Mouse (Mus musculus) forebrain, embryonic 14.5 days (tissue): Measurements from ENCODE around the gene Gm17631. TPM values are rescaled to one million over a fixed set of nuclear protein-coding genes. Genes with fewer than 3 reads are reported as not detected.
"Not testable (repeated sequence)": the region's sequence is repeated elsewhere in the genome, so short reads cannot be mapped to it uniquely, and the experiment has no call there.

Experiments
- ATAC-seq: fragments of 200-750 bp; cut with Nextera tagmentation; 2 replicates; pipeline ENCODE4 v1.8.0; 2017; ENCODE audit warnings: mild to moderate bottlenecking, moderate library complexity
- DNase-seq: peaks from one replicate; pipeline ENCODE4 v3.0.0-alpha.2; 2015; ENCODE audit warnings: low spot score
- H3K27ac ChIP-seq: fragments of 300-500 bp; sonication (generic); 2 replicates; pipeline ENCODE4 v1.5.1; 2014; ENCODE audit warnings: low read depth, mild to moderate bottlenecking, control low read depth, low read length, moderate library complexity
- H3K27me3 ChIP-seq: fragments of 300-500 bp; sonication (generic); replicated peaks from 2 replicates; pipeline ENCODE4 v1.6.1; 2014; ENCODE audit warnings: low read length, control low read depth, mixed read lengths; ENCODE audit not compliant: control insufficient read depth, insufficient read depth
- H3K36me3 ChIP-seq: fragments of 300-500 bp; sonication (generic); 2 replicates; pipeline ENCODE4 v1.6.1; 2014; ENCODE audit warnings: low read length, control low read depth; ENCODE audit not compliant: control insufficient read depth, insufficient read depth
- H3K4me1 ChIP-seq: fragments of 300-500 bp; sonication (generic); 2 replicates; pipeline ENCODE4 v1.6.1; 2014; ENCODE audit warnings: antibody characterized with exemption, low read length, control low read depth; ENCODE audit not compliant: control insufficient read depth, insufficient read depth
- H3K4me2 ChIP-seq: fragments of 300-500 bp; sonication (generic); 2 replicates; pipeline ENCODE4 v1.6.1; 2014; ENCODE audit warnings: mild to moderate bottlenecking, control low read depth, low read length
- H3K4me3 ChIP-seq: fragments of 300-500 bp; sonication (generic); 2 replicates; pipeline ENCODE4 v1.5.1; 2014; ENCODE audit warnings: low read depth, low read length, control low read depth
- H3K9ac ChIP-seq: fragments of 300-500 bp; sonication (generic); 2 replicates; pipeline ENCODE4 v1.6.1; 2014; ENCODE audit warnings: mild to moderate bottlenecking, low read length, control low read depth, moderate library complexity
- H3K9me3 ChIP-seq: fragments of 300-500 bp; sonication (generic); replicated peaks from 2 replicates; pipeline ENCODE4 v1.6.1; 2016; ENCODE audit warnings: low read length, control low read depth, mixed read lengths; ENCODE audit not compliant: control insufficient read depth
- WGBS: fragments of 180-500 bp; shearing (Covaris S2); extraction: QIAGEN DNeasy Blood & Tissue Kit; methylation state at CpG from one replicate; pipeline ENCODE4 v1.1.7; 2014; 5-methylcytosine and 5-hydroxymethylcytosine counted together
- polyA plus RNA-seq: library from polyadenylated mRNA; unstranded; fragments of >200 nt; fragmentation: Nextera tagmentation; extraction: Ambion mirVana; gene quantifications from 2 replicates; pipeline ENCODE4 v1.2.1, GENCODE M21; 2014

The Gm17631 gene
- not detected in 2 replicates for polyA plus RNA-seq

DNA sequence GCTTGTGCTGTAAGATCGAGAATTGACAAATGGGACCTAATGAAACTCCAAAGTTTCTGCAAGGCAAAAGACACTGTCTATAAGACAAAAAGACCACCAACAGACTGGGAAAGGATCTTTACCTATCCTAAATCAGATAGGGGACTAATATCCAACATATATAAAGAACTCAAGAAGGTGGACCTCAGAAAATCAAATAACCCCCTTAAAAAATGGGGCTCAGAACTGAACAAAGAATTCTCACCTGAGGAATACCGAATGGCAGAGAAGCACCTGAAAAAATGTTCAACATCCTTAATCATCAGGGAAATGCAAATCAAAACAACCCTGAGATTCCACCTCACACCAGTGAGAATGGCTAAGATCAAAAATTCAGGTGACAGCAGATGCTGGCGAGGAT lies at the start of gene Gm17631:
Gm17631 (plus strand) TSS at position 301 of the 400 bp plus-strand sequence.
- not testable (repeated sequence) for H3K4me3 ChIP-seq, H3K4me2 ChIP-seq, H3K27ac ChIP-seq, DNase-seq, H3K27me3 ChIP-seq, H3K9ac ChIP-seq, H3K36me3 ChIP-seq, H3K4me1 ChIP-seq, ATAC-seq
- H3K9me3 ChIP-seq: peaks cover 13% of the 10 kb centered on the region; the same call in 1 of the 2 replicates
- no CpG with 5 or more reads among the region's 3 CpGs for WGBS

DNA sequence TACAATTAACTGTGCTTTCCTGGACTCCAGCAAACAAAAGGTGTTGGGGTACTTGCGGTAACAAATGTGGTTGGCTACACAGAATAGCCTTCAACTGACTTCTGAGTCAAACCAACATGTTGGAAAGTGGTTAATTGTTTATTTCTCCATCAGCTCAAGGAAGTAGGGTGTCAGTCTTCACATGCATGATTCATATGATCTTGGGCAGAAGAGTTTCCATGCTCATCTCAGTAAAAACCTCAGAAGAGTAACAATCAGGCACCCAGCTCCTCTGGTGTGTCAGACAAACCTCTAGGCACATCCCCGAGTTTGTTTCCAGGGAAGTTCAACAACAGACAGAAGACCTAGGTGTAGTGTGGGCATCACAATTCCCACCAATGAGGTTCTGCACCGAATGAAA lies 44.7 kb upstream of the Gm17631 start:
- DNase-seq (no peak), ATAC-seq (no peak)
- no peak overlapping the region for H3K27ac ChIP-seq
- no peak overlapping the region for H3K9ac ChIP-seq
- H3K4me1 ChIP-seq: no peaks in the 10 kb centered on the region
- H3K27me3 ChIP-seq: no peaks in the 10 kb centered on the region
- H3K4me2 ChIP-seq: no peak overlapping the region
- H3K9me3 ChIP-seq: no peaks in the 10 kb centered on the region; the same call in 1 of the 2 replicates
- H3K36me3 ChIP-seq: no peaks in the 10 kb centered on the region
- no peak overlapping the region for H3K4me3 ChIP-seq
- WGBS: 57% methylated on average over 3 of the region's 3 CpGs

DNA sequence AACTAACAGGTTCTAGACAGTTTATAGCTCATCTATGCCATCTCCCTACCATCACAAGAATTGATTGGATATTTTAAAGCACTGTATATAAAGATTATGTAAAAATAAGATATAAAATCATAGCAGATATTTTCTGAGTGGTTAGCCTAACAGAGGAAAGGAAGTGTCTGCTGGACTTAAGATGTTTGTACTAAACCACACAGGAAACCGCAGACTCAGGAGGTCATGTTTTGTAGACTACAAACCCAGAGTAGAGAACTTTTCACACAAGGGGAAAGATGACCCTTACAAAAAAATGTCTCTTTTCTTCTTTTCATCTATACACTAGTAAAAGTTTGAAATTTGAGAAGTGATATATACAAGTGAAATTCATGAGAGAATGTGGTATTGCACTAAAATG lies 38.4 kb upstream of the Gm17631 start:
- H3K27ac ChIP-seq: no peak overlapping the region
- no peak overlapping the region for H3K4me2 ChIP-seq
- 83% methylated on average over 1 of the region's 1 CpGs for WGBS
- peaks cover 5% of the 10 kb centered on the region for H3K9me3 ChIP-seq
- no peak overlapping the region for H3K9ac ChIP-seq
- no peaks in the 10 kb centered on the region for H3K36me3 ChIP-seq
- no peaks in the 10 kb centered on the region for H3K27me3 ChIP-seq
- H3K4me1 ChIP-seq: no peaks in the 10 kb centered on the region
- ATAC-seq (no peak), DNase-seq (no peak)
- H3K4me3 ChIP-seq: no peak overlapping the region

DNA sequence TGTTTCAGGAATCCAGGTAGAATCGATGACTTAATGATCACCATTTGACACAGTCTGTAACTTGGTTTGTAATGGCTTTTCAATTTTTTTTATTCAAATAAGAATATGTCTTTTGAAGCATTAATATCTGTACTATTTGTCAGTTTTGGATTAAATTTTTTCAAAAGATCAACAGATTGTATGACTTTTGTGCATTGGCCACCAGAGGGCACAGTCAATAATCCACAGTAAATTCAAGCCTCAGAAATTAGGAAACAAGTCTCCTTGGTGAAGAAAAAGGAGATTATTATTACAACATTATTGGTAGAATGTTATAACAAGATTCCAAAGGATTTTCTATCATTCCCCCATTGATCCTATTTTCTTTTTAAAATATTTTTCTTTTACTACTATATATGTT lies 36.9 kb upstream of the Gm17631 start:
- Histone ChIP-seq H3K9ac (no peak overlapping the region), H3K27ac (no peak overlapping the region), H3K36me3 (no peaks in the 10 kb centered on the region), H3K4me2 (no peak overlapping the region), H3K4me1 (no peaks in the 10 kb centered on the region), H3K27me3 (no peaks in the 10 kb centered on the region), H3K9me3 (peaks cover 8% of the 10 kb centered on the region), H3K4me3 (no peak overlapping the region)
- WGBS: 90% methylated on average over 1 of the region's 1 CpGs
- no peak for DNase-seq
- no peak for ATAC-seq

DNA sequence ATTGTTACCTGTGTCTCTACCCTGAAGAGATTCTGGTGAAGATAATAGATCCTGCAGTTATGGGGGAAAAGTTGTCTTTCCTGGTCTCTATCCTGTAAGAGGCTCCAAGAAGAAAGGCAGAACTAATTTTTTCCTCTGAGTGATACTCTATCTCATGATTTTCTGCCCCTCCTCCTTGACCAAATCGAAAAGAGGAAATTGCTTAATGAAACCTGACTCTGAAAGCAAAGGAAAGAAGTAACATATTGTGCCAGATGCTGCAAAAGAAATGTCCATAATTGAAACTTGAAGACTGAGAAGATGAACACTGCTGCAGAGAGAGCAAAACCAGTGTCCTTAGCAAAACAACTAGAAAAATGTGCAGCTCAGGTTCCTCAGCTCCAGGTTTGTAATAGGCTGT lies 14.1 kb downstream of the Gm17631 start, which contains the start of gene Klra17:
Klra17 (minus strand) TSS at position 124 of the 400 bp plus-strand sequence.
- Histone ChIP-seq H3K9ac (no peak within 1 kb of the TSS), H3K4me2 (no peak within 1 kb of the TSS), H3K27ac (no peak within 1 kb of the TSS), H3K36me3 (no peaks in the 10 kb centered on the region), H3K4me1 (no peaks in the 10 kb centered on the region), H3K27me3 (no peaks in the 10 kb centered on the region), H3K4me3 (no peak within 1 kb of the TSS), H3K9me3 (peaks cover 2% of the 10 kb centered on the region; the same call in 1 of the 2 replicates)
- 48% methylated on average over 1 of the region's 1 CpGs for WGBS
- DNase-seq (no peak), ATAC-seq (no peak)

DNA sequence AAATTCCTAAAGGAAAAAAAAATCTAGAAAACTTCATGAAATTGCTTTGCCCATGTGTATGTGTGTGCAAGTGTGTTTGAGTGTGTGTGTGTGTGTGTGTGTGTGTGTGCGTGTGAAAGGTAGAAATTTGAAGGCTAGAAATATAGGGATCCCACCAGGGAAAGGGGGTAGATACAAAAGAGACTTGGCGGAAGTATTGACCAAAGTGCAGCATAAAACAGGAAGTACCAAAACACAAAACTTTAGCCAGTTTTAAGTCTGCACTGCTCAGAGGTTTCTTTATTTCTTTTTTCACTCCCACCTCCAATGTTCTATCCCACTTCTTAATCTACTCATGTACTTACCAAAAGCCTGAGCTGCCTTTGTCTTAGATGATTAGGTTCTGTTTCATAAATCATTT lies 20.1 kb downstream of the Gm17631 start:
- H3K27ac ChIP-seq: no peak overlapping the region
- DNase-seq: no peak
- no peaks in the 10 kb centered on the region for H3K4me1 ChIP-seq
- H3K4me2 ChIP-seq: no peak overlapping the region
- H3K9ac ChIP-seq: no peak overlapping the region
- H3K36me3 ChIP-seq: no peaks in the 10 kb centered on the region
- H3K4me3 ChIP-seq: no peak overlapping the region
- no peaks in the 10 kb centered on the region for H3K27me3 ChIP-seq
- WGBS: 89% methylated on average over 2 of the region's 2 CpGs
- peaks cover 8% of the 10 kb centered on the region; the same call in 1 of the 2 replicates for H3K9me3 ChIP-seq
- ATAC-seq: no peak

Other genes with a start within 250 kb of the Gm17631 start
- 0.06 TPM in 1 of 2 replicates, not detected in the other for gene Klrk1, start 238.8 kb upstream of the Gm17631 start, polyA plus RNA-seq
- gene Klrc3, start 219.3 kb upstream of the Gm17631 start, polyA plus RNA-seq: not detected in 2 replicates
- not detected in 2 replicates for gene Klrc2, start 202.0 kb upstream of the Gm17631 start, polyA plus RNA-seq
- not detected in 2 replicates for gene Klrc1, start 183.7 kb upstream of the Gm17631 start, polyA plus RNA-seq
- not detected in 2 replicates for gene Klri1, start 145.5 kb upstream of the Gm17631 start, polyA plus RNA-seq
- not detected in 2 replicates for gene Klri2, start 122.2 kb upstream of the Gm17631 start, polyA plus RNA-seq
- gene Gm156, start 78.4 kb upstream of the Gm17631 start, polyA plus RNA-seq: not detected in 2 replicates
- gene Klra17, start 14.0 kb downstream of the Gm17631 start, polyA plus RNA-seq: not detected in 2 replicates
- not detected in 2 replicates for gene Klra5, start 55.0 kb downstream of the Gm17631 start, polyA plus RNA-seq
- gene Klra6, start 164.3 kb downstream of the Gm17631 start, polyA plus RNA-seq: not detected in 2 replicates
- not detected in 2 replicates for gene Klra4, start 204.6 kb downstream of the Gm17631 start, polyA plus RNA-seq